Mouse (Mus musculus) MEL (cell line): ENCODE measurements at regions not wholly inside any gene's neighbourhood (a gene's known extent, or its start where the extent isn't known, plus 50 kb on each side); places are given as distances from the start of the nearest gene placed in this dataset.
A peak's percentile ranks its signal among the peaks of the same experiment; 100 is the strongest.

Experiments used
- DNase-seq: peaks from one replicate; pipeline ENCODE4 v3.0.0; 2011; ENCODE audit warnings: low read depth, low spot score
- H3K27ac ChIP-seq: 2 replicates; pipeline ENCODE4 v1.5.1; 2012; ENCODE audit warnings: low read depth, mild to moderate bottlenecking, control low read depth, low read length, moderate library complexity; ENCODE audit not compliant: control insufficient read depth
- H3K27me3 ChIP-seq, 2 experiments: fragments of 150-350 bp in 1 of 2; sonication (generic) in 1 of 2; 2 replicates each; pipeline ENCODE4 v1.6.1; 2012; ENCODE audit warnings: low read length in 2 of 2, mild to moderate bottlenecking in 2 of 2, improper control_type of control experiment in 1 of 2, moderate library complexity in 1 of 2; ENCODE audit not compliant: insufficient read depth in 2 of 2, control insufficient read depth in 1 of 2
- H3K36me3 ChIP-seq, 2 experiments: 2 replicates each; pipeline ENCODE4 v1.6.1; 2012 to 2014; ENCODE audit warnings: low read length in 2 of 2, improper control_type of control experiment in 1 of 2, inconsistent platforms in 1 of 2, mild to moderate bottlenecking in 1 of 2; ENCODE audit not compliant: insufficient read depth in 2 of 2, control insufficient read depth in 1 of 2
- H3K4me1 ChIP-seq, 2 experiments: fragments of 150-350 bp in 1 of 2; sonication (generic) in 1 of 2; 2 replicates each; pipeline ENCODE4 v1.6.1; 2012; ENCODE audit warnings: low read length in 2 of 2, improper control_type of control experiment in 1 of 2, mild to moderate bottlenecking in 1 of 2; ENCODE audit not compliant: insufficient read depth in 2 of 2, control insufficient read depth in 1 of 2
- H3K4me3 ChIP-seq, 2 experiments: fragments of 150-350 bp in 1 of 2; sonication (generic) in 1 of 2; 2 replicates each; pipeline ENCODE4 v1.5.1; 2012; ENCODE audit warnings: low read depth in 2 of 2, low read length in 2 of 2, mild to moderate bottlenecking in 2 of 2, moderate library complexity in 2 of 2, control low read depth in 1 of 2, improper control_type of control experiment in 1 of 2; ENCODE audit not compliant: control insufficient read depth in 1 of 2, insufficient read depth in 1 of 2
- H3K79me2 ChIP-seq: 2 replicates; pipeline ENCODE4 v1.6.1; 2012; ENCODE audit warnings: mild to moderate bottlenecking, low read length, moderate library complexity; ENCODE audit not compliant: control insufficient read depth, poor library complexity, insufficient read depth
- H3K9ac ChIP-seq: 2 replicates; pipeline ENCODE4 v1.6.1; 2012; ENCODE audit warnings: low read depth, mild to moderate bottlenecking, control low read depth, low read length, moderate library complexity; ENCODE audit not compliant: control insufficient read depth, poor library complexity, severe bottlenecking
- H3K9me3 ChIP-seq: fragments of 150-350 bp; sonication (generic); replicated peaks from 2 replicates; pipeline ENCODE4 v1.6.1; 2012; ENCODE audit warnings: mild to moderate bottlenecking, low read length, improper control_type of control experiment, moderate library complexity; ENCODE audit not compliant: insufficient read depth
- CHD1 ChIP-seq: IDR thresholded peaks from 2 replicates; pipeline ENCODE4 v1.6.1; 2012; ENCODE audit warnings: low read depth, mild to moderate bottlenecking, inconsistent platforms, low read length, improper control_type of control experiment
- CHD2 ChIP-seq: IDR thresholded peaks from 2 replicates; pipeline ENCODE4 v1.6.1; 2011; ENCODE audit warnings: low read length, improper control_type of control experiment
- CTCF ChIP-seq, 3 experiments: IDR thresholded peaks in 2 of 3; conservative IDR thresholded peaks in 1 of 3; 2 replicates each; pipeline ENCODE4 v1.5.1; 2011 to 2012; ENCODE audit warnings: low read length in 3 of 3, low read depth in 2 of 3, mild to moderate bottlenecking in 2 of 3, improper control_type of control experiment in 1 of 3, inconsistent platforms in 1 of 3, mixed read lengths in 1 of 3, moderate library complexity in 1 of 3; ENCODE audit not compliant: control insufficient read depth in 1 of 3, insufficient read depth in 1 of 3, poor library complexity in 1 of 3, severe bottlenecking in 1 of 3
- E2F4 ChIP-seq: IDR thresholded peaks from 2 replicates; pipeline ENCODE4 v1.6.1; 2011; ENCODE audit warnings: low read depth, low read length, improper control_type of control experiment, borderline replicate concordance
- ELF1 ChIP-seq: IDR thresholded peaks from 2 replicates; pipeline ENCODE4 v1.6.1; 2014; ENCODE audit warnings: low read depth, mild to moderate bottlenecking, inconsistent platforms, low read length, improper control_type of control experiment, moderate library complexity
- ETS1 ChIP-seq: IDR thresholded peaks from 2 replicates; pipeline ENCODE4 v1.6.1; 2012; ENCODE audit warnings: low read depth, mild to moderate bottlenecking, inconsistent platforms, low read length, improper control_type of control experiment, moderate library complexity
- GABPA ChIP-seq: IDR thresholded peaks from 2 replicates; pipeline ENCODE4 v1.6.1; 2012; ENCODE audit warnings: low read depth, mild to moderate bottlenecking, inconsistent platforms, low read length, improper control_type of control experiment, moderate library complexity
- GATA1 ChIP-seq: IDR thresholded peaks from 2 replicates; pipeline ENCODE4 v1.6.1; 2011; ENCODE audit warnings: low read depth, low read length, improper control_type of control experiment
- HCFC1 ChIP-seq: IDR thresholded peaks from 2 replicates; pipeline ENCODE4 v1.6.1; 2012; ENCODE audit warnings: low read depth, mild to moderate bottlenecking, inconsistent platforms, low read length, improper control_type of control experiment, moderate library complexity
- MAX ChIP-seq: IDR thresholded peaks from 2 replicates; pipeline ENCODE4 v1.6.1; 2011; ENCODE audit warnings: low read length, improper control_type of control experiment
- MEF2A ChIP-seq: IDR thresholded peaks from 2 replicates; pipeline ENCODE4 v1.6.1; 2014; ENCODE audit warnings: low read depth, mild to moderate bottlenecking, inconsistent platforms, low read length, improper control_type of control experiment; ENCODE audit not compliant: poor library complexity, insufficient replicate concordance, severe bottlenecking; ENCODE audit errors: extremely low read depth
- MYB ChIP-seq: IDR thresholded peaks from 2 replicates; pipeline ENCODE4 v1.6.1; 2011; ENCODE audit warnings: mild to moderate bottlenecking, low read depth, low read length, improper control_type of control experiment
- NELFE ChIP-seq: IDR thresholded peaks from 2 replicates; pipeline ENCODE4 v1.6.1; 2011; ENCODE audit warnings: low read depth, low read length, improper control_type of control experiment
- POLR2A ChIP-seq, 2 experiments: IDR thresholded peaks; 2 replicates each; pipeline ENCODE4 v1.6.1; 2011 to 2012; ENCODE audit warnings: low read length in 2 of 2, mild to moderate bottlenecking in 2 of 2, control low read depth in 1 of 2, improper control_type of control experiment in 1 of 2, low read depth in 1 of 2, moderate library complexity in 1 of 2; ENCODE audit not compliant: control insufficient read depth in 1 of 2, insufficient read depth in 1 of 2, poor library complexity in 1 of 2
- POLR2AphosphoS2 ChIP-seq: IDR thresholded peaks from 2 replicates; pipeline ENCODE4 v1.6.1; 2011; ENCODE audit warnings: low read length, improper control_type of control experiment
- RAD21 ChIP-seq: IDR thresholded peaks from 2 replicates; pipeline ENCODE4 v1.6.1; 2011; ENCODE audit warnings: mild to moderate bottlenecking, low read depth, low read length, improper control_type of control experiment
- SIN3A ChIP-seq: IDR thresholded peaks from 2 replicates; pipeline ENCODE4 v1.6.1; 2012; ENCODE audit warnings: low read length, improper control_type of control experiment, inconsistent platforms
- SMC3 ChIP-seq: IDR thresholded peaks from 2 replicates; pipeline ENCODE4 v1.6.1; 2011; ENCODE audit warnings: low read depth, low read length, improper control_type of control experiment
- TBP ChIP-seq: IDR thresholded peaks from 2 replicates; pipeline ENCODE4 v1.8.0; 2011; ENCODE audit warnings: low read depth, low read length, improper control_type of control experiment
- TCF12 ChIP-seq: IDR thresholded peaks from 2 replicates; pipeline ENCODE4 v1.6.1; 2014; ENCODE audit warnings: low read depth, mild to moderate bottlenecking, inconsistent platforms, low read length, improper control_type of control experiment, moderate library complexity
- UBTF ChIP-seq: IDR thresholded peaks from 2 replicates; pipeline ENCODE4 v1.6.1; 2012; ENCODE audit warnings: low read depth, mild to moderate bottlenecking, inconsistent platforms, low read length, improper control_type of control experiment, moderate library complexity, borderline replicate concordance; ENCODE audit not compliant: insufficient read depth
- USF1 ChIP-seq: IDR thresholded peaks from 2 replicates; pipeline ENCODE4 v1.6.1; 2014; ENCODE audit warnings: low read depth, mild to moderate bottlenecking, inconsistent platforms, low read length, improper control_type of control experiment, moderate library complexity
- ZMIZ1 ChIP-seq: IDR thresholded peaks from 2 replicates; pipeline ENCODE4 v1.6.1; 2012; ENCODE audit warnings: low read depth, mild to moderate bottlenecking, inconsistent platforms, low read length, improper control_type of control experiment, moderate library complexity
- ZNF384 ChIP-seq: IDR thresholded peaks from 2 replicates; pipeline ENCODE4 v1.6.1; 2012; ENCODE audit warnings: low read depth, mild to moderate bottlenecking, inconsistent platforms, low read length, improper control_type of control experiment

DNA sequence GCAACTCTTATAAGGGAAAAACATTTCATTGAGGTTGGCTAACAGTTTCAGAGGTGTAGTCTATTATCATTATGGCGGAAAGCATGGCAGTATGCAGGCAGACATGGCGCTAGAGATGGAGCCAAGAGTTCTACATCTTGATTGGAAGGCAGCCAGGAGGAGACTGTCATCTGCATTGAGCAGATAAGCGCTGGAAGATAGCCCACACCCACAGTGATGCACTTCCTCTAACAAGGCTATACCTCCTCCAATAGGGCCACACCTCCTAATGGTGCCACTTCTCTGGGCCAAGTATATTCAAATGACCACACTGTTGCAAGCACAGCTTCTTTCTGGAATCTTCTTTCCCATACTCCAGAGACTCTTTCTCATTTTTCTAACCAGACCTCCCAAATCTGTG lies 65.2 kb upstream of the Akap13 start (continued):
- TF ChIP-seq ETS1 (peak; percentile 91), CHD1 (no peak), ELF1 (no peak), HCFC1 (peak; percentile 50; the same call in 1 of the 2 replicates), MAX (peak; percentile 59; the same call in 1 of the 2 replicates), TBP (peak; percentile 30; the same call in 1 of the 2 replicates), NELFE (no peak), SMC3 (no peak), TCF12 (peak; percentile 93), MEF2A (no peak), USF1 (no peak), CHD2 (no peak), ZMIZ1 (no peak), RAD21 (no peak)

GRCm38 (mm10) chr7:75392783-75393182 lies 62.6 kb upstream of the Akap13 start:
- H3K4me1 ChIP-seq: peaks cover 9 to 13% of the 10 kb centered on the region in 2 experiments
- H3K9ac ChIP-seq: no peak overlapping the region
- H3K79me2 ChIP-seq: no peaks in the 10 kb centered on the region
- TF ChIP-seq E2F4 (no peak), CTCF (IDR thresholded peaks at IDR 0.05 in 2 of 3, conservative IDR thresholded peaks at IDR 0.05 in 1 of 3; ENCODE audit: control insufficient read depth in 1 of 3, insufficient read depth in 1 of 3, low read depth in 2 of 3, low read length in 3 of 3, poor library complexity in 1 of 3, severe bottlenecking in 1 of 3) (no peak), MYB (no peak), SIN3A (no peak), MAX (no peak), GABPA (no peak), UBTF (no peak), ZMIZ1 (no peak), ZNF384 (no peak), POLR2AphosphoS2 (no peak), GATA1 (no peak), POLR2A (IDR thresholded peaks at IDR 0.05; ENCODE audit: control insufficient read depth in 1 of 2, insufficient read depth in 1 of 2, low read depth in 1 of 2, low read length in 2 of 2, poor library complexity in 1 of 2) (no peak)
- no peak for DNase-seq
- H3K4me3 ChIP-seq: no peak overlapping the region
- H3K9me3 ChIP-seq: no peaks in the 10 kb centered on the region
- H3K27me3 ChIP-seq: no peaks in the 10 kb centered on the region
- peaks cover 0 to 13% of the 10 kb centered on the region in 2 experiments; a peak in 2 of 4 replicates for H3K36me3 ChIP-seq
- no peak overlapping the region for H3K27ac ChIP-seq
